Mouse (Mus musculus) adrenal gland, postnatal 14 days (tissue): ENCODE results near the gene Mrm2. TPM values are rescaled to one million over a fixed set of nuclear protein-coding genes. Genes with fewer than 3 reads are reported as not detected.
"Not testable (repeated sequence)": the region's sequence is repeated elsewhere in the genome, so short reads cannot be mapped to it uniquely, and the experiment has no call there.

ENCODE experiments used
- DNase-seq: peaks from one replicate; pipeline ENCODE4 v3.0.0; 2021; ENCODE audit warnings: mixed read lengths
- long read RNA-seq, 2 experiments: library from polyadenylated mRNA; stranded (forward); transcript quantifications; one replicate each; pipeline ENCODE4 v2.0.0; 2021
- total RNA-seq: library from RNA; stranded (reverse); gene quantifications from 2 replicates; pipeline ENCODE4 v1.2.3, GENCODE M21; 2021

The Mrm2 gene
- 11.2 and 13.9 TPM in 2 replicates for total RNA-seq
- long read RNA-seq, experiment 1, transcript Mrm2-201 (3 exons, 1,443 nt), result major isoform, 20 of 26 reads
- long read RNA-seq, experiment 1, partial matches to known transcripts, result 6 of 26 reads
- long read RNA-seq, experiment 1, other reads (novel, unspliced or antisense), result 0 of 26 reads
- long read RNA-seq, experiment 2, transcript Mrm2-201 (3 exons, 1,443 nt), result major isoform, 8 of 14 reads
- long read RNA-seq, experiment 2, partial matches to known transcripts, result 6 of 14 reads
- long read RNA-seq, experiment 2, other reads (novel, unspliced or antisense), result 0 of 14 reads

DNA sequence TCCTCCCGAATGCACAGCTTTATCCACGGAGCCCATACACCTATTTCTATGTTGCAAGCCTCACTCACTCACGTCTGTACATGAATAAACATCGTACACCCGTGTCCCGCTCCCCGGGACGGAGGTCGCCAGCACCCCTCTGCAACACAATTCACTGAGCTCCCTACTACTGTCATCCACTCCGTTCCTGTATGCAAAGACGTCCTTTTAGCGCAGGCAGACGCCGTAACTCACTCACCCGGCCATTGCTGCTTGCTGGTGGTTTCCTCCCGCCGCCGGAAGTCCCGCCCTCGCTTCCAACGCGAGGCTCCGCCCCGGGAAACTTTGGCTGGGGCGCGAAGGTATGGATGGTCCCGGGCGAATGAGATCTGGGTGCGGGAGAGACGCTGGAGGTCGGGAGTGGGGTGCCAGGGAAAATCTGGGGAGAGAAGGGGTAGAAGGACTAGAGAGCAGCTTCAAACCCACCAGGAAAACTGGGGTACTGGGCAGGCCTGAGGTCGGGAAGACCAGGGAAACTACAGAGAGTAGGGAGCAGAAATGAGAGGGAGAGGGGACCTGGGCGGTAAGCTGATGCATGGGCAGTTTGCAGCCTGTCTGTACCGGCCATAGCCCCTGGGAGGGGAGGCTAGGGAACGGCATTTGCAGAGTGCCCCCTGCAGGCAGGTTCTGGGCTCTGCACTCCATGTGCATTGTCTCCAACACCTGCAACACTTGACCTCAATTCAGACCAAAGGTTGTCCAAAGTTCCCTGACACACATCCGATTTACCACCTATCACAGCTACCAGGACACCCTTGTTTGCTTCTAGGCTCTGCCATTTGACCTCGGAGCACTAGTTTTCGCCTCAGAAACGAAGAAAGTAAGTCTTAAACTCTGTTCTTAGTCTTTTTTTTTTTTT, at the start of gene Mrm2:
Gene Mrm2, minus strand, starts transcription at position 284 of the 898 bp plus-strand sequence.
- peak; percentile 91 for DNase-seq

DNA sequence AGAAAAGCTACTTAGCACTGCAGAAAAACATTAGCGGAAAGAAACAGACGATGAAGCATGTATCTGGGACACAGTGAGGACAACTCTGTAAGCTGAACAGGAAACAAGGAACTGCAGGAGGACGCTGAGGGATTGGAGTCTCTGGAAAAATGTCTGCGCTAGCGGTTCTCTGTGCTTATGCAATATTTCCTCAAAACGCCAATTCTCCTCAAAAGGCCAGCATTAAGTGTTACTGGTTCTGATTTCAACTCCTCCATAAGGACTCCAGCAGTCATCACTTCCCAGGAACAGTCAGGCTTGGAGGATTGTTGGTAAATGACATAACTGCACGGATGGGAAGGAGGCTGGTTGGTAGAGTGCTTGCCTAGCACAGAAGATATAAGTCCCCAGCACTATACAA, 49.5 kb upstream of the Mrm2 start:
- DNase-seq, result no peak

DNA sequence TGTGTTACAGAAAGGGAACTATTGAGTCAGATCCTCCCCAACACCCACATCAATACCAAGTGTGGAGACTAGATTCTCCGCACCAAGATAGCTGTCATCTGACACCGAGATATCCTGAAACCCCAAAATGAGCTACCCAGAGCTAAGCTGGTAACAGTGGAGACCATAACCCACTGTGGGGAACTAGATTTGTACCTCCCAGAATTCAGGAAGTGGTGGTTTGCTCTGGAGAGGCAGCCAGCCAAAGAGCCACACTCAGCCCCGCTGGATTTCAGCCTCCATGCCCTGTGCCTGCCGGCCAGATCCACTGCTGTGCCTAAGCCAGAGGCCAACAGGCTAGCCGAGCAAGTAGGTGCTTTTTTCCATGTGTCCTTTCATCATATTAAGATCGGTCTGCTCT, 47.6 kb upstream of the Mrm2 start:
- DNase-seq, result no peak

DNA sequence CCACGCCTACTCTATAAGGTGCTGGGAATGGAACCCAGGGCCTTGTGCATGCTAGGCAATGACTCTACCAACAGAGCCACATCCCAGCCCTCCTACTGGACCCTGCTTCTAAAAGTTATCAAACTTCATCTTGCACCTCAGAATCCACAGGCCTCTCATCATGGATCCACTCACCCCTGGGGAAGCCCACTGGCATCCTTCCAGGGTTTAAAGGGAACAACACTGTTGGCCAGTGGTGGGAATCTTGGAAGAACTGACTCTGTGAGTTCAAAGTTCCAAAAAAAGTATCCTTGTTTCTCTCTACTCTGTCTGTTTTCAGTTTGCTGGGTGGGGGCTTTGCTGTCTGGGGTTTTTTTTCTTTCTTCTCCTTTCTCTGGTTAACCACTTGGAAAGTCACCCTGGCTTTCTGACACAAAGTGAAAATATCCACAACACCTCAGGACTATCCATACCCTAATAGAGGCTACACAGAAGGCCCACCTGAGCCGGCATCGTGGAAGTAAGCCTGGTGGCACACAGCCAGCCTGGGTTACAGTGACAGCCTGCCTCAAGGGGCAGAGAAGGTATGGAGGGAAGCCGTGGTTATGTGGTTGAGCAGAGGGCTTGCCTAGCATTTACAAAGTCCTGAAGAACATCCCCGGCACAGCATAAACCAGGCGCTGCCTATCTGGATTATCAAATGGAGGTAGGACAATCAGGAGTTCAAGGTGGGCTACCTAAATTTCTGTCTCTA, 46.6 kb upstream of the Mrm2 start:
- DNase-seq, result no peak

DNA sequence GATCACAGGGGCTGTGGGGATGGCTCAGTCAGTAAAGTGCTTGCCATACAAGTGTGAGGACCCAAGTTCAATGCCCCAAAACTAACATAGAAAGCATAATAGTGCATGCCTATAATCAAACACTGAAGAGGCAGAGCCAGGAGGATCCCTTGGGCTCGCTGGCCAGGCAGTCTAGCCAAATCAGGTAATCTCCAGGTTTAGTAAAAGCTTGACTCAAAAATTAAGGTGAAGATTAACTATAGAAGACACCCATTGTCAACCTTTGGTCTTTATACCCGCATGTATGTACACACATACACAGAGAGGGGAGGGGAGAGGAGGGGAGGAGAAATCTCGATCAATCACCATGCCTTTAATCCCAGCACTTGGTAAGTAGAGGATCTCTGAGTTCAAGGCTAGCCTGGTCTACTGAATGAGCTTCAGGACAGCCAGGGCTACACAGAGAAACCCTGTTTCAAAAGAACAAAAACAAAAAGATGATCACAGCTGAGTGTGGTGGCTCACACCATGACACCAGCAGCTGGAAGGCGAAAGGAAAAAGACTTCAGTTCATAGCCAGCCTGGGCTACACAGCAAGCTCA, 43.6 kb upstream of the Mrm2 start:
- no peak for DNase-seq

DNA sequence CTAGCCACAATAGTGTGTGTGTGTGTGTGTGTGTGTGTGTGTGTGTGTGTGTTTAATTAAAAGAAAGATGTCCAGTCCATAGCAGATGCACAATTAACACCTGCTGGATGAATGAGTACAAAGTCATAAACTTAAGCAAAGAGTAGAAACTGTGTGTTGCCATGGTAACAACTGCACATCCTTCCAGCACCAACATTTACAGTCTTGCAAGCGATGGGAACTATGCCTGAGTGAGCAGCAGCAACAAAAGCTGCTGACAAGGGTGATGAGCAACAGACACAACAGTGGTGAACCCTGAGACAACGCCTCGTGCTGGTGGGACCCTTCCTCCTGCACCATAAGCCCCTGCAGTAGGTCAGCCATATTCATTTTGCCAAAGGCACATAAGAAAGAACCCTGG, 42.5 kb upstream of the Mrm2 start:
- no peak for DNase-seq

DNA sequence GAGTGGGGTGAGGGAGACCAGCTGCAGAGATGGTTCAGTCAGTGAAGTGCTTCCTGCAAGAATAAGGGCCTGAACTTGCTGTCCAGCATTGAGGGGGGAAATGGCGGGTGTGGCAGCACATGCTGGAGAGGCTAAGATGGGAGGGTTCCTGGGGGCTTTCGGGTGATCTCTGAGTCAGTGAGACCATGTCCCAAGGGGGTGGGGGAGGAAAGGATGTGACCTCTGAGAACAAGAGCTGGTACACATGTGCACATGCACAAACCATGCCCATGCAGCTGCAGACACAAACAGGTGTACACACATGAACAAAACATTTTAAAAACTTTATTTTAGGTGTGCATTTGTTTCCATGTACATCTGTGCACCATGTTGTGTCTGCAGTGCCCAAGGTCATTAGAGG, 42.0 kb upstream of the Mrm2 start:
- no peak for DNase-seq

DNA sequence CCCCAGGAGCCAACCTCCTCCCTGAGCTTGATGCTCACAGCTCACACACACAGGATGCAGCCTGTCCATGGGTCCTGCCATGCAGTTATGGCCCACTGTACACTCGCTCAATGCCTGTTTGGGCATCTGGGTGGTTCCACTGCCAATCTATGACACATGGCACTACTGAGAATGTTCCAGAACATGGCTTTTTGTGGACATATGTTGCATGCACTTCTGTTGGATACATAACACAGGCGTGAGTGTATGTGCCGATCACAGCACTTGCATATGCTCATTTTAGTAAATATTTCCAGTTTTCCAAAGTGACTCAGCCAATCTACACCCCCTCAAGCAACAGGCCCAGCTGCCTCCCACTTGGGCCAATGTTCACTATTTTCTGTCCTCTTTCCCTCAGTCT, 40.0 kb upstream of the Mrm2 start:
- DNase-seq, result no peak

DNA sequence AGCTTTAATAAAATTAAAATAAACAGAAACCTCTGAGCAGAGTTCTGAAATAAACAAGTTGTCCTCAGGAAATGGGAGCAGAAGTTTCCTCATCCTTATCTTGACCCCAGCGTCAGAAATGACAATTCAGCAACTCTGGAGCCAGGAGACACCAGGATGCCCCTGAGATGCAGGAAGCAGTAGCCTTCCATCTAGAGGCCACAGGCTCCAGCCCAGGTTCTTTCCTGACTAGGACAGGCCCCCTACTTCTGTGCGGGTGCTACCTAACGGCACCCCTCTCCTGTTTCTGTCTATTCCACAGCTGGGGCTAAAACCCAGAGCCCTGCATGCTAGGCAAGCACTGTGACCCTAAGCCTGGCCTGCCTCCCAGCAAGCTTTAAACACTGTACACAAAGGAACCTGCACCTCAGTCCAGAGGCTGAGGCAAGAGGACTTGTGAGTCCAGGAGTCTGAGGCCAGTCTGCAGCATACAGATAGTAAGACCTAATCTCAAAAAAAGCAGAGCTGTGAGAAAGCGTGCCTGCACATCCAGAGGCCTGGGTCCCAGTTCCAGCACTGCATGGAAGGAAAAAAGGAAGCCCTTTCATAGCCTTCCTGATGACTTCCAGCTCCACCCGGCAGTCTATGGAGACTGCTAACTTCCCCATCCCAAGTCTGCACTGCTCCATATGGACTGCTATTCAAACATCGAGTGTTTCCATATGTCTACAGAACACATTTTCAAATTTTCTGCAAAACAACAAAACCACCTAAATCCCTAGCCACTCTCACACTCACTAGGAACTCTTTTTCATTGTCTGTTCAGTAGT, 39.0 kb upstream of the Mrm2 start:
- DNase-seq, result no peak

DNA sequence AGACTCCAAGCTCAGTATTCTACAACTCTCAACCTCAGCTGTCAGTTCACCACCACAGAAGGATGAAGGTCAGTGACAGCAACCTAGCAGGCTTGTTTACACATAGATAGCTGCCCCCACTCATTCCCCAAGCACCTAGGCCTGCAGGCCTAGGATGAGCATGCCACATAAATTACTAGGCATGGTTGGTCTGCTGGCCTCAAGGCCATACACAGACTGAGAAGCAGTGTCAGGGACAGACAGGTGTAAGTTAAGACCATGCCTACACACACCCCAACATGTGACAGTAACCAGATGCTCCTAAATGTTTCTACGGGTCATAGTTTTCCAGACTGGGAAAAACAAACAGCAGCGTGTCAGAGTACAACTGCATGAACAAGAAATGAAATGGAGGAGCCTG, 37.8 kb upstream of the Mrm2 start:
- DNase-seq, result no peak

DNA sequence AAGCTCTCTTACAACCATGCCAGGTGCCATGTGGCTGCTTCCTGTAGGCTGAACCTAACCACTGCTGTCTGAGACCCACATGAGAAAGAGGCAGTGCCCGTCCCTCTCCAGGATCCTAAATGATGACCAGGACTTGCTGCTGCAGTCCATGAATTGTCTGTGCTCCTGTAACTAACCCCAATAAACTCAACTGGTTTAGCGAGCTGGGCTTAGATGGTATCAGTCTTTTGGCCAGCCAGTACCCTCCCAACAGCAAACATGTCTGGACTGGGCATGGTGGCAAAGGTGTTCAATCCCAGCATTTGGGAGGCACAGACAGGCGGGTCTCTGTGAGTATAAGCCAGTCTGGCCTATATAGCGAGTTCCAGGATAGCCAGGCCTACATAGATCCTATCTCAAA, 37.2 kb upstream of the Mrm2 start:
- no peak for DNase-seq

DNA sequence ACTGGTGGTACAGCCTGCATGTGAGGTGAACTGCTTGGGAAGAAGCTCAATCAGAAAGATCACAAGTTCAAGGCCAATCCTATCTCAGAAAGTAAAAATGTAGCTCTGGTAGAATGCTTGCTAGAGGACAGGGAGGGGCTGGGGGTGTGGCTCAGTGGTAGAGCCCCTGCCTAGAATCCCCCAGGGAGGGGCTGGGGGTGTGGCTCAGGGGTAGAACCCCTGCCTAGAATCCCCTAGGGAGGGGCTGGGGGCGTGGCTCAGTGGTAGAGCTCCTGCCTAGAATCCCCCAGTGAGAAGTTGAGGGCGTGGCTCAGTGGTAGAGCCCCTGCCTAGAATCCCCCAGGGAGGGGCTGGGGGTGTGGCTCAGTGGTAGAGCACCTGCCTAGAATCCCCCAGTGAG, 36.4 kb upstream of the Mrm2 start:
- not testable (repeated sequence) for DNase-seq

DNA sequence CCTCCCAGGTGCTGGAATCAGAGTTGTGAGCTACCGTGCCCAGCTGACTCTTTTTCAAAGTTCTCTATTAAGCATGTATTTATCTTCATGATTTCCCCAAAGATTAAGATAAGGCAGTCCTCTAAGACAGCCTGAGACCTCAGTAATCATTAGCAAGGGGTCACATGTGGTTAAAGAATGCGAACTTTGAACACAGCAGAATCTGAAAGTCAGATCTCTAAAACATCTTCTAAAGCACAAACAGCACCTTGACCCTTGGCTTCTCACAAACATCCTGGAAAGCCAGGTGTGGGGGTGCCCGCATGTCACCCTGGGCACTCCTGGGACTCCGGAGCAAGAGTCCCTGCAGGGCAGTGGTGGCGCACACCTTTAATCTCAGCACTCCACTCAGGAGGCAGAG, 32.7 kb upstream of the Mrm2 start:
- no peak for DNase-seq

DNA sequence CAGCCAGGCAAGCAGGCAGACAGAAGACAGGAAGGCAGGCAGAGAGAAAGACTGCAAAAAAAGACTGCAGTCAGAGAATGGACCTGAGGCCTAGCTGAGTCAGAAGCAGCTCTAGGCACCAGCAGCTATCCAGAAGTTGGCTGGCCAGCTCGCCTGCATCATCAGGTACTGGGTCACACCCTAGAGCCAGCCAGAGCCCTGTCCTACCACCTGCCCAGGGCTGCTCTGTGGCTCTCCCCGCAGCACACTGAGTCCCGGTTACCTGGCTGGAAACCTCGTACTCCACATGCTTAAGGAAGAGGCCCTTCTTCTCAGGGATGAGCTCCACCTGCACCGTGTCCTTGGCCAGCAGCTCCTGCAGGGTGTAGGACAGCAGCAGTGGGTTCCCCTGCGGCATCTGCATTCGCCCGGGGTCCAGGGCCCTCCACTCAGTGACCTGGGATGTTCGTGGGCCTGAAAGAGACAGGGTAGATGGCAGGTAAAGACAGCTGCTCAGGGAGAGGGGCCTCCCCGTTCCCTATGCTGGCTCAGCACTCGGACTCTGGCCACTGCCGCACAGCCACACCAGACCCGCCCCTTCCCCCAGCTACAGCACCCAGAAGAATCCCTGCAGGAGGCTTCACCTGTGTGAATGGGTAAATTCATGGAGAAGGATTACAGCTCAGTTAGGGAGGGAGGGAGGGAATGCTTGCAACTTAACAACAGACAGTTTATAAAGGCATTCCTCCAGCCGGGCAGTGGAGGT, 28.4 kb upstream of the Mrm2 start:
- no peak for DNase-seq

DNA sequence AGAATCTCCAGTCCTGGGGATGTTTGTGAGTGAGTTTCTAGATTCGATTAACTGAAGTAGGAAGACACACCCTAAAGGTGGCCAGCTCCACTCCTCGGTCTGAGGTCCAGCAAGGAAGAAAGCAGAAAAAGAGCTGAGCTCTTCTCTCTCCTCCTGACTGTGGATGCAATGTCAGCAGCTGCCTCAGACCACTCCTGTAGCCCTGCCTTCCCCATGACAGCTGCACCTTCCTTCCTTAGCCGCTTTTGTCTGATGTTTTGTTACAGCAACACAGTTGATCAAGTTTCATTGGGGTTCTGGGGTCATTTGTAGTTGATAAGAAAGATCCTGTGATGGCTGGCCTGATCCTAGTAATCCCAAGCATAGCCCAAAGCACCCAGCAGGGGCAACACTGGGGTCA, 25.8 kb upstream of the Mrm2 start:
- no peak for DNase-seq

DNA sequence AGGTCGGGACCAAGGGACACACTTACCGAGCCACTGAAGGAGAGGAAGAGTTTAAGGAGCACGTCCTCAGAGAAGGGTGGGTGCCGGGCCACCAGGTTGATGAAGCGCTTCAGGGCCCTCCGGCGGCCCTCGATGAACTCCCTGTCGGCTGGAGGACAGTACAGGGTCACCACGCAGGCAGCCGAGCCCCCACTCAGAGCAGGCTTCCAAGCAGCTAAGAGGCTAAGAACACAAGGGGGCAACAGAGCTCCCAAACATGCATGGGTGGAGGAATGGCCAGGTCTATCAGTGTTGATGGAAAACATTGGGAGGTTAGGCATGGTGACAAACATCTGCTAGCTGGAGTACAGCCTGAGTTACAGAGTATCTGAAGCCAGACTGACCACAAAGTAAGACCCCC, 24.2 kb upstream of the Mrm2 start:
- no peak for DNase-seq

DNA sequence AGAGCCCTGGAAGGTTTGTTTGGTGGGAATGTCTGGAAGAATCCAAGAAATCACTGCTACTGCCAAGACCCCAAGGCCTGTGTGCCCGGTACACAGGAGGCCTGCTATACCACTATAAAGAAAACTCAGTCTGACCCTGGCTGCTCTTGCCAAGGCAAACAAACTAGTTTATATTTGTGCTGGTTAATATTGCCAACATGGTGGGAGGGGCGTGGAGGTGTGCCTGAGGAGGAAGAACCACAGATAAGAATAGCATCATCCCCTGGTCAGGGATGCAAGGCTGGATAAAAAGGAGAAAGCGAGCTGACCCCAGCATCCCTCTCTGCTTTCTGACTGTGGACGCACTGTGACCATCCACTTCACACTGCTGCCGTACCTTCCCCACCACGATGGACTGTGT, 20.7 kb upstream of the Mrm2 start:
- no peak for DNase-seq

DNA sequence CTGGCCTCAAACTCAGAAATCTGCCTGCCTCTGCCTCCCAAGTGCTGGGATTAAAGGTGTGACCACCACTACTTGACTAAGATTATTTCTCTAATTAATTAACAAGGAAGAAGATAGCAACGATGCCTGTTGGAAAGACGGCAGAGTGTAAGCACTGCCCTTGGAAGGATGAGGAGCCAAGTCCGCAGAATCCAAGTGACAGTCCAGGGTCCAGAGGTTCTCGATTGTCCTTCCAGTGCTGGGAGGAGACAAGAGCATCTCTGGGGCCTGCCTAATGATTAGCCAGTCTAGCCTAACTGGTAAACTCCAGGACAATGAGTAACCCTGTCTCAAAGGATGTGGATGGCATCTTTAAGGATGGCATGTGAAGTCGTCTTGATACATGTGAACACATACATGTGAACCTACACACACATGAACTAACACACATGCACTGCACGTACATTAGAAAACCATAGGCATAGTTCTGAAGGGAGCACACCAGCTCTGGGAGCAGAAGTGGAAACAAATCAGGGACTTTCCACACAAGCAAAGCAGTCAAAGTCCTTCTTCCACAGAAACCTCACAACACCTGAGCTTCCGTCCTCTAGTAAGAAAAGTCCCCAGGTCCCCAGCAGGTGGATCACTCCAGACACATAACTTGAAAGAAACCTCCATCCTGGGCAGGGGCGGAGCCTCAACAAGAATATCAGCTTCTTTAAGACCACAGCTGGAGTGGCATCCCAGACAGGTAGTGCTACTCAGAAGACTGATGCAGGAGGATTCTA, 19.2 kb upstream of the Mrm2 start:
- no peak for DNase-seq

DNA sequence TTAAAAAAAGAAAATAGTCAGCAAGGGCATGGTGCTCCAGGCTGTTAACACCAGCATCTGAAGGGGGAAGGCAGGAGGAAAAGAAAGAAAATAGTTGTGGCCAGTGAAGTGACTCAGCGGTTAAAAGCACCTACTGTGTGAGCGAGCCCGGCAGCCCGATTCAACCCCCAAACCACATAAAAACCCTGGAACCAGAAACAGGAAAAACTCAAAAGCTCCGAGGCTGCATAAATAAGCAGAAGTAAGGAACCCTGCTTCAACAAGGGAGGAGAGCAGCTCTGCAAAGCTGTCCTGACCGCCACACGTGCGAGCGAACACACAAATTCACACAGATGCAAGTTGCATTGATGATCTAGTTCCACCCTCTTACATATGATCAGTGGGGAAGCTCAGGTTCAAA, 18.2 kb upstream of the Mrm2 start:
- no peak for DNase-seq

DNA sequence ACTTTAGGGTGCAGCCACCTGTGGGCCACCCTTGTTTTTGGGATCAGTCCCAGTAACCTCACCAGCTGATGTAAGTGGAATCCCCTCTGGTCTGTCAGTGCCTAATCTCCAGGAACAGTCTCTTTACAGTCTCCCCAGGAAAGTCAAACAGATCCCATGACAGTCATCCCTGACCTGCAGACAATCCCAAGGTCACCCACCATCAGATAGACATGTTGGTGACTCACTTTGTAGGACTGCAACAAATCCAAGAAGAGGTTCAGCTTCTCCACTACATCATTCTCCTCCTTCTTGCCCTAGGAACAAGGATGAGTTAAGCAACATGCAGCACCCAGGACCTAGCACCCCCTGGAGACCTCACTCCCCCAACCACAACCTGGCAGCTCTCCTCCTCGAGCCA, 14.4 kb upstream of the Mrm2 start:
- no peak for DNase-seq
